In genomic region chr14:18242638-18243130, GRCm38 (mm10) we compare ENCODE assay signal across 26 mouse cellular contexts. TPM values are rescaled to one million over a fixed set of nuclear protein-coding genes. Genes with fewer than 3 reads are reported as not detected.
DNase-seq lines count a peak whose midpoint lies in the region; TF ChIP-seq lines count a peak whose summit lies in the region.
"Had no signal": no experiment of that assay in that cellular context is flagged by ENCODE, and none has a peak within 500 bp of the region (broad histone marks: within the 10 kb centered on the region; RNA-seq: fewer than 3 reads in every experiment).

No protein-coding gene starts in this region.

- in situ Hi-C loops in ES-E14 (cut with MboI; ENCODE audit: low sequenced_read_pairs in 2 of 2, unreplicated experiment in 2 of 2): no loop called here

- H3K27ac ChIP-seq in gastrocnemius, adult 2 months: no peak overlapping the region
- no peak overlapping the region for H3K27ac ChIP-seq in ES-E14 (ENCODE audit: insufficient read depth, low read depth, low read length, poor library complexity, severe bottlenecking)
- H3K27ac ChIP-seq: embryonic facial prominence, embryonic 10.5 days; embryonic facial prominence, embryonic 13.5 days; forebrain, embryonic 12.5 days; forebrain, embryonic 15.5 days; hindbrain, embryonic 12.5 days; hindbrain, embryonic 15.5 days; intestine, embryonic 15.5 days had no signal

- no peaks in the 10 kb centered on the region for H3K36me3 ChIP-seq in E14TG2a.4 (ENCODE audit: insufficient read depth, low read length)
- H3K36me3 ChIP-seq in ES-E14 (ENCODE audit: control insufficient read depth, insufficient read depth, low read length, poor library complexity, severe bottlenecking): no peaks in the 10 kb centered on the region
- H3K36me3 ChIP-seq: embryonic facial prominence, embryonic 10.5 days; embryonic facial prominence, embryonic 13.5 days; forebrain, embryonic 12.5 days; forebrain, embryonic 15.5 days; G1E; hindbrain, embryonic 12.5 days; hindbrain, embryonic 15.5 days; intestine, embryonic 15.5 days had no signal

- H3K4me1 ChIP-seq in E14TG2a.4 (replicated peaks; ENCODE audit: low read depth, low read length): peaks cover 13% of the 10 kb centered on the region
- no peaks in the 10 kb centered on the region; a peak in 1 of 4 replicates for H3K4me1 ChIP-seq in ES-E14 (ENCODE audit: control insufficient read depth in 2 of 2, insufficient read depth in 2 of 2, low read length in 2 of 2, poor library complexity in 1 of 2)
- H3K4me1 ChIP-seq: embryonic facial prominence, embryonic 13.5 days; hindbrain, embryonic 12.5 days; intestine, embryonic 15.5 days had no signal

- no peak for TF ChIP-seq CTCF in gastrocnemius, adult 2 months (IDR thresholded peaks at IDR 0.05)
- no peak for TF ChIP-seq CTCF in E14TG2a.4 (conservative IDR thresholded peaks at IDR 0.05; ENCODE audit: low read length)

- H3K4me3 ChIP-seq in gastrocnemius, adult 2 months: no peak overlapping the region
- H3K4me3 ChIP-seq in E14TG2a.4 (replicated peaks; ENCODE audit: low read length) (0 out of 2 replicates have a peak overlapping the region, but pooled peaks have one; percentile 26), ES-E14 (ENCODE audit: insufficient read depth in 1 of 2, low read depth in 1 of 2, low read length in 2 of 2, poor library complexity in 1 of 2, severe bottlenecking in 1 of 2) (peak overlapping the region; percentile 25 to 41; a peak in 2 of 4 replicates)
- H3K4me3 ChIP-seq: embryonic facial prominence, embryonic 10.5 days; embryonic facial prominence, embryonic 13.5 days; erythroblast, embryonic 14.5 days; forebrain, embryonic 12.5 days; forebrain, embryonic 15.5 days; hindbrain, embryonic 12.5 days; hindbrain, embryonic 15.5 days; intestine, embryonic 15.5 days had no signal

- H3K27me3 ChIP-seq in E14TG2a.4 (ENCODE audit: insufficient read depth, low read length): no peaks in the 10 kb centered on the region
- H3K27me3 ChIP-seq: embryonic facial prominence, embryonic 13.5 days; forebrain, embryonic 12.5 days; forebrain, embryonic 15.5 days; hindbrain, embryonic 12.5 days; hindbrain, embryonic 15.5 days; intestine, embryonic 15.5 days; Patski had no signal

- DNase-seq in gastrocnemius, postnatal 14 days: peak; percentile 8
- DNase-seq in gastrocnemius, adult 2 months: no peak
- peak; percentile 14 for DNase-seq in lung, postnatal 10 days
- no peak for DNase-seq in lung, postnatal 36 days
- DNase-seq in ES-E14 (ENCODE audit: low read depth, low spot score): no peak
- no peak for DNase-seq in right cerebral cortex, postnatal 14 days
- DNase-seq in c-Kit-positive CD71-positive TER-119-positive erythroid progenitor cells, embryonic 14.5 days (ENCODE audit: low spot score): no peak
- DNase-seq: adrenal gland, adult 8-10 months; adrenal gland, postnatal 25 days; B cell, adult 2 months; cerebellum, adult 18-20 months; cerebellum, adult 9-11 months; cerebellum, postnatal 25 days; embryo, embryonic 11 days; gastrocnemius, postnatal 25 days had no signal

- peaks cover 39% of the 10 kb centered on the region for H3K9me3 ChIP-seq in E14TG2a.4 (ENCODE audit: low read length)
- peaks cover 2% of the 10 kb centered on the region; the same call in 1 of the 2 replicates for H3K9me3 ChIP-seq in ES-E14 (ENCODE audit: control insufficient read depth, insufficient read depth, low read depth, low read length)
- H3K9me3 ChIP-seq: embryonic facial prominence, embryonic 13.5 days; forebrain, embryonic 12.5 days; forebrain, embryonic 15.5 days; G1E; hindbrain, embryonic 12.5 days; hindbrain, embryonic 15.5 days; intestine, embryonic 15.5 days had no signal

- intact Hi-C loops in gastrocnemius, postnatal 14 days (cut with DNase I; ENCODE audit: low total_unique reads): no loop called here
- intact Hi-C loops in gastrocnemius, adult 2 months (cut with DNase I): no loop called here

- no peak overlapping the region for H3K9ac ChIP-seq in ES-E14 (ENCODE audit: insufficient read depth, low read depth, low read length, poor library complexity, severe bottlenecking)
- H3K9ac ChIP-seq: embryonic facial prominence, embryonic 13.5 days; forebrain, embryonic 12.5 days; forebrain, embryonic 15.5 days; hindbrain, embryonic 12.5 days; hindbrain, embryonic 15.5 days; intestine, embryonic 15.5 days had no signal

TF ChIP-seq in ES-E14, 5 proteins besides CTCF, POLR2A, EP300 and RAD21:
- TF ChIP-seq MAFK (IDR thresholded peaks at IDR 0.05; ENCODE audit: insufficient read depth, low read depth, low read length) (no peak), ZC3H11A (IDR thresholded peaks at IDR 0.05; ENCODE audit: borderline replicate concordance, low read depth, low read length) (no peak), HCFC1 (IDR thresholded peaks at IDR 0.05; ENCODE audit: borderline replicate concordance, insufficient read depth, low read length) (no peak), CHD2 (IDR thresholded peaks at IDR 0.05; ENCODE audit: low read depth, low read length) (no peak)

RNA-seq across cellular contexts. Expression of gene Nr1d2, which starts 3.8 kb away (rescaled TPM):
- 10 to 100 TPM; 48.8 to 50.8 TPM for total RNA-seq in gastrocnemius, postnatal 14 days (2021)
- 10 to 100 TPM; 49.9 to 91.6 TPM for total RNA-seq in gastrocnemius, adult 2 months (2021)
- total RNA-seq in ES-E14 (2012; rRNA removed): 18.7 TPM in 2 replicates

RNA-seq across cellular contexts. Expression of gene Nkiras1, which starts 28.3 kb away (rescaled TPM):
- 10 to 100 TPM; 33.5 to 33.8 TPM for total RNA-seq in gastrocnemius, postnatal 14 days (2021)
- total RNA-seq in gastrocnemius, adult 2 months (2021): 10 to 100 TPM; 30.1 to 44.9 TPM
- 8.1 and 8.6 TPM in 2 replicates for total RNA-seq in ES-E14 (2012; rRNA removed)

RNA-seq across cellular contexts. Expression of gene Rpl15, which starts 28.5 kb away (rescaled TPM):
- 100 to 1,000 TPM; 678 to 745 TPM for total RNA-seq in gastrocnemius, postnatal 14 days (2021)
- total RNA-seq in gastrocnemius, adult 2 months (2021): 100 to 1,000 TPM; 519 to 581 TPM
- 1,492 and 1,639 TPM in 2 replicates for total RNA-seq in ES-E14 (2012; rRNA removed)

Comparison
In these comparisons a context has a peak if more than half of its experiments do, and no peak if none do; other contexts are left out.
1. DNase-seq: peak in gastrocnemius, postnatal 14 days (single experiment) and lung, postnatal 10 days (single experiment); none in gastrocnemius, adult 2 months (single experiment), lung, postnatal 36 days (single experiment), ES-E14 (single experiment), right cerebral cortex, postnatal 14 days (single experiment) and c-Kit-positive CD71-positive TER-119-positive erythroid progenitor cells, embryonic 14.5 days (single experiment).